Mouse (Mus musculus): Measurements from ENCODE around the gene Vasn. TPM values are rescaled to one million over a fixed set of nuclear protein-coding genes. Genes with fewer than 3 reads are reported as not detected.

Vasn gene
- total and polyA plus RNA-seq, 2 experiments from 2014 or later = 3.6 to 5.5 TPM

DNA sequence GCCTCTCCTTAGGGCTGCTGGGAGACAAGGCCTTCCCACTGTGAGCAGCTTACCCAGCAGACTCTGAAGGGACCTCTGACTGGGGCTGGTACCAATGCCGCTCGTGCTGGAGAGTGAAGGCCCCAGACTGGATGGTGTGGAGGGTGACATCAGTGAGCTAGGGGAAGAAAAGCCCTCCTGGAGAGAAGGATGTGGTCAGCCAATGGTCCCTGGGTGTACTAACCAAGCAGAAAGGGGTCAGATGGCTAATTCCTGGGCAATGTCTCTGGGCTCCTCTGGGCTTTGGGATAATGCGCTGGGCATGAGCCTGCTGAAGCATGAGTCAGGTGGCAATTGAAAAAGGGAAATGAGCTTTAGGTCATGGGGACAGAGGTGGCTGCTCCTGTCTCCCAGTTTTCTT is 6.1 kb upstream of the Vasn start:
- no peak overlapping the region for H3K9ac ChIP-seq
- no peak overlapping the region for H3K4me3 ChIP-seq (ENCODE audit: low read depth, low read length)
- no peak for TF ChIP-seq CTCF (IDR thresholded peaks at IDR 0.05; ENCODE audit: low read depth)
- H3K36me3 ChIP-seq (ENCODE audit: insufficient read depth) = peaks cover 23% of the 10 kb centered on the region
- WGBS = 94% methylated on average over 3 of the region's 3 CpGs
- no peak for ATAC-seq
- H3K27ac ChIP-seq (ENCODE audit: low read depth, low read length) = no peak overlapping the region
- H3K4me1 ChIP-seq (ENCODE audit: insufficient read depth) = no peaks in the 10 kb centered on the region
- no peaks in the 10 kb centered on the region for H3K27me3 ChIP-seq (ENCODE audit: insufficient read depth, low read length)
- no peaks in the 10 kb centered on the region for H3K9me3 ChIP-seq (ENCODE audit: low read length)
- DNase-seq = no peak
- H3K4me2 ChIP-seq (ENCODE audit: low read depth) = no peak overlapping the region

GRCm38 (mm10) chr16:4634681-4635080 is 5.1 kb upstream of the Vasn start:
- DNase-seq = no peak
- ATAC-seq = no peak
- peaks cover 13% of the 10 kb centered on the region for H3K36me3 ChIP-seq (ENCODE audit: insufficient read depth)
- H3K4me1 ChIP-seq (ENCODE audit: insufficient read depth) = no peaks in the 10 kb centered on the region
- H3K4me3 ChIP-seq (ENCODE audit: low read depth, low read length) = no peak overlapping the region
- no peaks in the 10 kb centered on the region for H3K27me3 ChIP-seq (ENCODE audit: insufficient read depth, low read length)
- TF ChIP-seq CTCF (IDR thresholded peaks at IDR 0.05; ENCODE audit: low read depth) = no peak
- H3K4me2 ChIP-seq (ENCODE audit: low read depth) = no peak overlapping the region
- no peak overlapping the region for H3K9ac ChIP-seq
- H3K27ac ChIP-seq (ENCODE audit: low read depth, low read length) = no peak overlapping the region
- H3K9me3 ChIP-seq (ENCODE audit: low read length) = no peaks in the 10 kb centered on the region
- 79% methylated on average over 9 of the region's 9 CpGs for WGBS

- no peaks in the 10 kb centered on the region for H3K27me3 ChIP-seq (ENCODE audit: insufficient read depth, low read length)
- no peak overlapping the region for H3K4me3 ChIP-seq (ENCODE audit: low read depth, low read length)
- no peak overlapping the region for H3K9ac ChIP-seq
- H3K9me3 ChIP-seq (ENCODE audit: low read length) = no peaks in the 10 kb centered on the region
- no peak for DNase-seq
- H3K4me1 ChIP-seq (ENCODE audit: insufficient read depth) = no peaks in the 10 kb centered on the region
- 73% methylated on average over 4 of the region's 4 CpGs for WGBS
- no peak overlapping the region for H3K4me2 ChIP-seq (ENCODE audit: low read depth)
- peaks cover 8% of the 10 kb centered on the region for H3K36me3 ChIP-seq (ENCODE audit: insufficient read depth)
- TF ChIP-seq CTCF (IDR thresholded peaks at IDR 0.05; ENCODE audit: low read depth) = no peak
- ATAC-seq = no peak
- no peak overlapping the region for H3K27ac ChIP-seq (ENCODE audit: low read depth, low read length)
These were observed 4.0 kb upstream of the Vasn start for GRCm38 (mm10) chr16:4635760-4636159.

- H3K9ac ChIP-seq = no peak overlapping the region
- H3K4me3 ChIP-seq (ENCODE audit: low read depth, low read length) = no peak overlapping the region
- DNase-seq (no peak), ATAC-seq (no peak)
- no peak overlapping the region for H3K4me2 ChIP-seq (ENCODE audit: low read depth)
- H3K27ac ChIP-seq (ENCODE audit: low read depth, low read length) = no peak overlapping the region
- TF ChIP-seq CTCF (IDR thresholded peaks at IDR 0.05; ENCODE audit: low read depth) = no peak
- H3K4me1 ChIP-seq (ENCODE audit: insufficient read depth) = no peaks in the 10 kb centered on the region
- WGBS = 87% methylated on average over 3 of the region's 3 CpGs
- H3K27me3 ChIP-seq (ENCODE audit: insufficient read depth, low read length) = no peaks in the 10 kb centered on the region
- H3K36me3 ChIP-seq (ENCODE audit: insufficient read depth) = no peaks in the 10 kb centered on the region; the same call in none of the 2 replicates
- no peaks in the 10 kb centered on the region for H3K9me3 ChIP-seq (ENCODE audit: low read length)
These were observed 800 bp upstream of the Vasn start for GRCm38 (mm10) chr16:4638891-4639390.

- ATAC-seq (no peak), DNase-seq (no peak)
- H3K9ac ChIP-seq = peak overlapping the region; percentile 47
- peak overlapping the region; percentile 32 for H3K4me3 ChIP-seq (ENCODE audit: low read depth, low read length)
- H3K27ac ChIP-seq (ENCODE audit: low read depth, low read length) = no peak overlapping the region
- no peak for TF ChIP-seq CTCF (IDR thresholded peaks at IDR 0.05; ENCODE audit: low read depth)
- 14% methylated on average over 17 of the region's 17 CpGs for WGBS
- no peaks in the 10 kb centered on the region for H3K9me3 ChIP-seq (ENCODE audit: low read length)
- peak overlapping the region; percentile 55 for H3K4me2 ChIP-seq (ENCODE audit: low read depth)
- no peaks in the 10 kb centered on the region for H3K27me3 ChIP-seq (ENCODE audit: insufficient read depth, low read length)
- no peaks in the 10 kb centered on the region; the same call in none of the 2 replicates for H3K36me3 ChIP-seq (ENCODE audit: insufficient read depth)
- H3K4me1 ChIP-seq (ENCODE audit: insufficient read depth) = no peaks in the 10 kb centered on the region
These were observed 695 bp downstream of the Vasn start for GRCm38 (mm10) chr16:4640267-4641005.

GRCm38 (mm10) chr16:4641119-4641838 is 1.5 kb downstream of the Vasn start:
- H3K27me3 ChIP-seq (ENCODE audit: insufficient read depth, low read length) = no peaks in the 10 kb centered on the region
- no peaks in the 10 kb centered on the region for H3K4me1 ChIP-seq (ENCODE audit: insufficient read depth)
- DNase-seq (no peak), ATAC-seq (no peak)
- H3K4me3 ChIP-seq (ENCODE audit: low read depth, low read length) = no peak overlapping the region
- H3K9ac ChIP-seq = no peak overlapping the region
- H3K4me2 ChIP-seq (ENCODE audit: low read depth) = peak overlapping the region; percentile 55; the same call in 1 of the 2 replicates
- H3K36me3 ChIP-seq (ENCODE audit: insufficient read depth) = no peaks in the 10 kb centered on the region; the same call in none of the 2 replicates
- WGBS = 58% methylated on average over 3 of the region's 3 CpGs
- TF ChIP-seq CTCF (IDR thresholded peaks at IDR 0.05; ENCODE audit: low read depth) = no peak
- no peaks in the 10 kb centered on the region for H3K9me3 ChIP-seq (ENCODE audit: low read length)
- H3K27ac ChIP-seq (ENCODE audit: low read depth, low read length) = no peak overlapping the region

- Histone ChIP-seq H3K4me1 (ENCODE audit: insufficient read depth) (no peaks in the 10 kb centered on the region), H3K36me3 (ENCODE audit: insufficient read depth) (no peaks in the 10 kb centered on the region; the same call in 1 of the 2 replicates), H3K9me3 (ENCODE audit: low read length) (no peaks in the 10 kb centered on the region), H3K27me3 (ENCODE audit: insufficient read depth, low read length) (no peaks in the 10 kb centered on the region), H3K4me2 (ENCODE audit: low read depth) (no peak overlapping the region), H3K9ac (no peak overlapping the region), H3K27ac (ENCODE audit: low read depth, low read length) (no peak overlapping the region), H3K4me3 (ENCODE audit: low read depth, low read length) (no peak overlapping the region)
- 0 out of 2 replicates have a peak, but pooled peaks have one; percentile 9 for TF ChIP-seq CTCF (IDR thresholded peaks at IDR 0.05; ENCODE audit: low read depth)
- WGBS = 36% methylated on average over 13 of the region's 13 CpGs
- no peak for DNase-seq
- no peak for ATAC-seq
These were observed 2.4 kb downstream of the Vasn start for GRCm38 (mm10) chr16:4642190-4642589.
